Mouse (Mus musculus) thymus, adult 2 months (tissue): ENCODE measurements at regions not wholly inside any gene's neighbourhood (a gene's known extent, or its start where the extent isn't known, plus 50 kb on each side); places are given as distances from the start of the nearest gene placed in this dataset.
"Not testable (repeated sequence)": the region's sequence is repeated elsewhere in the genome, so short reads cannot be mapped to it uniquely, and the experiment has no call there.

Experiments used
- CTCF ChIP-seq: fragments of 200-500 bp; IDR thresholded peaks from 2 replicates; pipeline ENCODE4 v1.5.1; 2012; ENCODE audit warnings: mild to moderate bottlenecking, control low read depth, low read length, moderate library complexity, borderline replicate concordance; ENCODE audit not compliant: control insufficient read depth, poor library complexity, insufficient read depth; ENCODE audit errors: extremely low read depth
- POLR2A ChIP-seq: fragments of 200-500 bp; IDR thresholded peaks from 2 replicates; pipeline ENCODE4 v1.6.1; 2012; ENCODE audit warnings: mild to moderate bottlenecking, low read length, control low read depth, moderate library complexity; ENCODE audit not compliant: control insufficient read depth, poor library complexity, insufficient read depth; ENCODE audit errors: extremely low read depth

GRCm38 (mm10) chr5:3281911-3282506 lies 59.3 kb upstream of the Cdk6 start:
- not testable (repeated sequence) for TF ChIP-seq CTCF, POLR2A
